Comparison of ENCODE assay signal across 25 mouse cellular contexts in the genomic region with DNA sequence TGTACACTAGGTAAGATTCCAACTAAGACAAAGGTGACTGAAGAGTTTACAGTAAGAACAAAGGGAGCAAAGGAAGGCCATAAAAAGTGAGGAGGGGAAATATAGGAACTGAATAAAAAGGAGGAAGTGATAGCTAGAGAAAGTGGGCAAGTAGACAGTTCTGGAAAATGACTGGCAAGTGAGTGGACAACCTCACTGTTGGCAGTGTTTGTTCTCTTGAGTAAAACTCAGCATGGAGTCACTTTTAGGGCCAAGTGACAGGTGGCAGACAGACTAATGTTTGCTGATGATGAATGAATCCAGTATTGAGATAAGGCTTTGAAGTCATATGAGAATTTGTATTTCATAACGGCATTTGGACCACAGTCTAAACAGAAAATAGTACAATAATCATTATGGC.
A peak's percentile ranks its signal among the peaks of the same experiment; 100 is the strongest.
DNase-seq lines count a peak whose midpoint lies in the region; ATAC-seq and TF ChIP-seq lines count a peak whose summit lies in the region.
"Had no signal": no experiment of that assay in that cellular context is flagged by ENCODE, and none has a peak within 500 bp of the region (broad histone marks: within the 10 kb centered on the region; RNA-seq: fewer than 3 reads in every experiment).

No protein-coding gene starts in this region.

- no peaks in the 10 kb centered on the region for H3K36me3 ChIP-seq in liver, adult 2 months (ENCODE audit: control insufficient read depth, insufficient read depth, low read length)
- H3K36me3 ChIP-seq in liver, embryonic 12.5 days = no peaks in the 10 kb centered on the region
- H3K36me3 ChIP-seq in kidney, embryonic 16.5 days (ENCODE audit: insufficient read depth, low read length) = no peaks in the 10 kb centered on the region
- H3K36me3 ChIP-seq: embryonic facial prominence, embryonic 12.5 days; heart, embryonic 12.5 days; hindbrain, embryonic 13.5 days; limb, embryonic 15.5 days; midbrain, embryonic 15.5 days; neural tube, embryonic 15.5 days had no signal

- no peak overlapping the region for H3K9ac ChIP-seq in liver, adult 2 months (ENCODE audit: low read depth, low read length)
- no peak overlapping the region for H3K9ac ChIP-seq in liver, embryonic 12.5 days
- H3K9ac ChIP-seq in kidney, embryonic 16.5 days (replicated peaks; ENCODE audit: low read length) = no peak overlapping the region
- H3K9ac ChIP-seq: embryonic facial prominence, embryonic 12.5 days; heart, embryonic 12.5 days; hindbrain, embryonic 13.5 days; limb, embryonic 15.5 days; liver, postnatal 0 days; midbrain, embryonic 15.5 days; neural tube, embryonic 15.5 days had no signal

- no peak for TF ChIP-seq CTCF in liver, adult 2 months (IDR thresholded peaks at IDR 0.05; ENCODE audit: low read depth, low read length)

- no peak overlapping the region for H3K27ac ChIP-seq in liver, adult 2 months (replicated peaks; ENCODE audit: insufficient read depth, low read depth, low read length)
- H3K27ac ChIP-seq in liver, embryonic 12.5 days = no peak overlapping the region
- no peak overlapping the region for H3K27ac ChIP-seq in kidney, embryonic 16.5 days (ENCODE audit: low read length)
- H3K27ac ChIP-seq: embryonic facial prominence, embryonic 12.5 days; hindbrain, embryonic 13.5 days; limb, embryonic 15.5 days; midbrain, embryonic 15.5 days; neural tube, embryonic 15.5 days had no signal

- DNase-seq in liver, adult 2 months (ENCODE audit: extremely low read depth, low read depth, low spot score) = peak; percentile 89
- DNase-seq in cerebellum, adult 18-20 months = peak; percentile 45 to 59
- DNase-seq in cerebellum, postnatal 25 days = peak; percentile 72 to 77
- DNase-seq in layer of hippocampus, adult 9-10 months (ENCODE audit: low spot score) = no peak
- no peak for DNase-seq in kidney, postnatal 14 days
- DNase-seq: gastrocnemius, postnatal 25 days; heart, postnatal 14 days; kidney, adult 8-10 months; kidney, postnatal 4 days; liver, postnatal 0 days; lung, postnatal 10 days; right cerebral cortex, postnatal 14 days; thymus, adult 2 months had no signal

- H3K9me3 ChIP-seq in liver, embryonic 12.5 days (replicated peaks) = no peaks in the 10 kb centered on the region
- H3K9me3 ChIP-seq in kidney, embryonic 16.5 days (ENCODE audit: low read length) = no peaks in the 10 kb centered on the region
- H3K9me3 ChIP-seq: embryonic facial prominence, embryonic 12.5 days; heart, embryonic 12.5 days; hindbrain, embryonic 13.5 days; limb, embryonic 15.5 days; megakaryocyte, embryonic 14.5 days; midbrain, embryonic 15.5 days; neural tube, embryonic 15.5 days had no signal

- no peak overlapping the region for H3K4me3 ChIP-seq in liver, adult 2 months (ENCODE audit: insufficient read depth, low read depth, low read length)
- no peak overlapping the region for H3K4me3 ChIP-seq in liver, embryonic 12.5 days
- no peak overlapping the region for H3K4me3 ChIP-seq in kidney, embryonic 16.5 days (ENCODE audit: low read length)
- H3K4me3 ChIP-seq: embryonic facial prominence, embryonic 12.5 days; erythroblast, embryonic 14.5 days; heart, embryonic 12.5 days; hindbrain, embryonic 13.5 days; limb, embryonic 15.5 days; megakaryocyte, embryonic 14.5 days; midbrain, embryonic 15.5 days; neural tube, embryonic 15.5 days had no signal

- no peak overlapping the region for H3K4me2 ChIP-seq in liver, embryonic 12.5 days
- H3K4me2 ChIP-seq in kidney, embryonic 16.5 days (replicated peaks; ENCODE audit: low read depth, low read length) = no peak overlapping the region
- H3K4me2 ChIP-seq: embryonic facial prominence, embryonic 12.5 days; heart, embryonic 12.5 days; hindbrain, embryonic 13.5 days; limb, embryonic 15.5 days; midbrain, embryonic 15.5 days; neural tube, embryonic 15.5 days had no signal

- WGBS in liver, adult 2 months = 6% methylated on average over 1 of the region's 1 CpGs
- WGBS in liver, embryonic 12.5 days (ENCODE audit: insufficient replicate concordance) = 63% methylated on average over 1 of the region's 1 CpGs
- WGBS in kidney, embryonic 16.5 days = 82% methylated on average over 1 of the region's 1 CpGs

- H3K4me1 ChIP-seq in liver, adult 2 months (ENCODE audit: control insufficient read depth, insufficient read depth, low read length) = no peaks in the 10 kb centered on the region; the same call in 1 of the 2 replicates
- no peaks in the 10 kb centered on the region for H3K4me1 ChIP-seq in liver, embryonic 12.5 days
- no peaks in the 10 kb centered on the region for H3K4me1 ChIP-seq in kidney, embryonic 16.5 days (ENCODE audit: insufficient read depth, low read length)
- H3K4me1 ChIP-seq: embryonic facial prominence, embryonic 12.5 days; heart, embryonic 12.5 days; hindbrain, embryonic 13.5 days; limb, embryonic 15.5 days; megakaryocyte, embryonic 14.5 days; midbrain, embryonic 15.5 days; neural tube, embryonic 15.5 days had no signal

- no peak for ATAC-seq in liver, embryonic 12.5 days
- no peak for ATAC-seq in kidney, embryonic 16.5 days (ENCODE audit: low FRiP score, low TSS enrichment)
- ATAC-seq: forebrain, embryonic 14.5 days; liver, postnatal 0 days; midbrain, embryonic 15.5 days had no signal

- no peaks in the 10 kb centered on the region for H3K79me2 ChIP-seq in liver, adult 2 months (ENCODE audit: control insufficient read depth, insufficient read depth, low read length)

- peaks cover 2% of the 10 kb centered on the region; the same call in 1 of the 2 replicates for H3K27me3 ChIP-seq in liver, adult 2 months (ENCODE audit: control insufficient read depth, insufficient read depth, low read length)
- no peaks in the 10 kb centered on the region for H3K27me3 ChIP-seq in liver, embryonic 12.5 days (replicated peaks)
- no peaks in the 10 kb centered on the region for H3K27me3 ChIP-seq in kidney, embryonic 16.5 days (ENCODE audit: insufficient read depth, low read length)
- H3K27me3 ChIP-seq: CH12.LX; embryonic facial prominence, embryonic 12.5 days; heart, embryonic 12.5 days; hindbrain, embryonic 13.5 days; limb, embryonic 15.5 days; megakaryocyte, embryonic 14.5 days; midbrain, embryonic 15.5 days; neural tube, embryonic 15.5 days had no signal

- TF ChIP-seq POLR2A in liver, adult 2 months (IDR thresholded peaks at IDR 0.05; ENCODE audit: extremely low read depth, insufficient read depth, low read length) = no peak

Comparison
In these comparisons a context has a peak if more than half of its experiments do, and no peak if none do; other contexts are left out.
1. DNase-seq: peak in liver, adult 2 months (single experiment), cerebellum, adult 18-20 months (2 of 2) and cerebellum, postnatal 25 days (2 of 2); none in layer of hippocampus, adult 9-10 months (single experiment) and kidney, postnatal 14 days (single experiment).